Mouse (Mus musculus) kidney, postnatal 14 days (tissue): Measurements from ENCODE around the gene Crisp3.
"Not testable (repeated sequence)": the region's sequence is repeated elsewhere in the genome, so short reads cannot be mapped to it uniquely, and the experiment has no call there.

ENCODE experiments used
- DNase-seq: peaks from one replicate; pipeline ENCODE4 v3.0.0; 2022; ENCODE audit warnings: mixed read lengths

Gene Crisp3

GRCm38 (mm10) chr17:40242135-40242534 is at the start of gene Crisp3:
Crisp3 (minus strand) TSS chr17:40242288.
- DNase-seq = no peak

GRCm38 (mm10) chr17:40285435-40285834 is 43.3 kb upstream of the Crisp3 start:
- DNase-seq = no peak

GRCm38 (mm10) chr17:40275519-40275918 is 33.4 kb upstream of the Crisp3 start:
- no peak for DNase-seq

GRCm38 (mm10) chr17:40274906-40275470 is 32.9 kb upstream of the Crisp3 start:
- DNase-seq = no peak

GRCm38 (mm10) chr17:40252487-40252886 is 10.4 kb upstream of the Crisp3 start:
- DNase-seq = no peak

- no peak for DNase-seq
These were observed 33.5 kb downstream of the Crisp3 start, which contains the start of gene Pgk2 for GRCm38 (mm10) chr17:40208540-40208939. Pgk2 (minus strand) TSS chr17:40208640.

- not testable (repeated sequence) for DNase-seq
These were observed 40.3 kb downstream of the Crisp3 start for GRCm38 (mm10) chr17:40201803-40202202.

GRCm38 (mm10) chr17:40190192-40190591 is 51.9 kb downstream of the Crisp3 start:
- DNase-seq = not testable (repeated sequence)
